ENCODE assay signal across 10 mouse cellular contexts in the genomic region with DNA sequence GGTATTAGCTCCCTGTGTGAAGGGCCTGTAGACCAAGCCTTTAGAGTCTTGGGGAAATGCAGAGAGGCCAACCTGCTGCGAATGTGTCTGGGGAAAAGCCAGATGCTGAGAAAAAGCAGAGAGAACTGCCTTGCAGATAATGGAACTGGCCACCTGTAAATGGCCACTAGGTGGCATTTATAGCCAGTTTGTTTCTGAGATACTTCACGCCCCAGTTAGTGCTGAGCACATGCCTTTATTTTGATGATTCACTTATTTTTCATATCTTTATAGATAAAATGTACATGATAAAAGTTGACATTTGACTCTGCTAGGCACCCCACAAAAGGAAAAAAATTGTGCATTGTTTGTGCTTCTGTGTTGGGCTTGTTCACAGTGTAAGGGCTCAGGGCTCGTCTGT. TPM values are rescaled to one million over a fixed set of nuclear protein-coding genes. Genes with fewer than 3 reads are reported as not detected.
DNase-seq lines count a peak whose midpoint lies in the region; ATAC-seq and TF ChIP-seq lines count a peak whose summit lies in the region.
"Had no signal": no experiment of that assay in that cellular context is flagged by ENCODE, and none has a peak within 500 bp of the region (broad histone marks: within the 10 kb centered on the region; RNA-seq: fewer than 3 reads in every experiment).

No protein-coding gene starts in this region.

- no peak for ATAC-seq in hindbrain, embryonic 14.5 days (ENCODE audit: low FRiP score)
- no peak for ATAC-seq in hindbrain, embryonic 12.5 days (ENCODE audit: low FRiP score)
- ATAC-seq in stomach, postnatal 0 days (ENCODE audit: low FRiP score, low TSS enrichment) = no peak

- no peak overlapping the region for H3K4me2 ChIP-seq in hindbrain, embryonic 14.5 days (replicated peaks)
- H3K4me2 ChIP-seq in hindbrain, embryonic 12.5 days (replicated peaks) = no peak overlapping the region
- H3K4me2 ChIP-seq in stomach, postnatal 0 days (replicated peaks; ENCODE audit: low read depth) = no peak overlapping the region
- H3K4me2 ChIP-seq: midbrain, embryonic 12.5 days had no signal

- peak; percentile 50 for DNase-seq in hindbrain, embryonic 14.5 days (ENCODE audit: low spot score)
- DNase-seq in spleen, adult 2 months (ENCODE audit: low read depth in 1 of 2, low spot score in 2 of 2) = no peak
- no peak for DNase-seq in spleen, adult 12 weeks (ENCODE audit: low spot score)
- peak; percentile 19 for DNase-seq in embryonic facial prominence, embryonic 10.5 days (ENCODE audit: low spot score)
- peak; percentile 23 for DNase-seq in stomach, postnatal 0 days (ENCODE audit: low spot score)
- no peak for DNase-seq in adrenal gland, postnatal 25 days
- no peak for DNase-seq in spleen, postnatal 14 days (ENCODE audit: low spot score in 2 of 2)

- no peak overlapping the region for H3K27ac ChIP-seq in hindbrain, embryonic 14.5 days
- H3K27ac ChIP-seq in hindbrain, embryonic 12.5 days = no peak overlapping the region
- no peak overlapping the region for H3K27ac ChIP-seq in spleen, adult 2 months (ENCODE audit: insufficient read depth, low read length)
- no peak overlapping the region for H3K27ac ChIP-seq in embryonic facial prominence, embryonic 10.5 days (replicated peaks)
- H3K27ac ChIP-seq in stomach, postnatal 0 days (replicated peaks) = no peak overlapping the region
- H3K27ac ChIP-seq: midbrain, embryonic 12.5 days had no signal

- peak; percentile 6; the same call in 1 of the 2 replicates for TF ChIP-seq CTCF in spleen, adult 2 months (IDR thresholded peaks at IDR 0.05; ENCODE audit: extremely low read depth, insufficient read depth, insufficient read length, insufficient replicate concordance)
- TF ChIP-seq CTCF in stomach, postnatal 0 days (IDR thresholded peaks at IDR 0.05; ENCODE audit: low read depth) = peak; percentile 79

- H3K4me1 ChIP-seq in hindbrain, embryonic 14.5 days (replicated peaks; ENCODE audit: control insufficient read depth, insufficient read depth, low read length) = no peaks in the 10 kb centered on the region
- H3K4me1 ChIP-seq in hindbrain, embryonic 12.5 days = no peaks in the 10 kb centered on the region
- H3K4me1 ChIP-seq in spleen, adult 2 months (ENCODE audit: control insufficient read depth, insufficient read depth, insufficient read length) = no peaks in the 10 kb centered on the region
- H3K4me1 ChIP-seq in embryonic facial prominence, embryonic 10.5 days = no peaks in the 10 kb centered on the region
- no peaks in the 10 kb centered on the region for H3K4me1 ChIP-seq in stomach, postnatal 0 days (replicated peaks; ENCODE audit: control insufficient read depth, insufficient read depth)
- H3K4me1 ChIP-seq: midbrain, embryonic 12.5 days had no signal

- WGBS in hindbrain, embryonic 14.5 days = 66% methylated on average over 3 of the region's 3 CpGs
- WGBS in hindbrain, embryonic 12.5 days = 70% methylated on average over 3 of the region's 3 CpGs
- 63% methylated on average over 3 of the region's 3 CpGs for whole genome bisulfite sequencing in spleen, adult 2 months
- 69% methylated on average over 3 of the region's 3 CpGs for WGBS in embryonic facial prominence, embryonic 10.5 days
- 55% methylated on average over 3 of the region's 3 CpGs for WGBS in stomach, postnatal 0 days

- H3K36me3 ChIP-seq in hindbrain, embryonic 14.5 days (replicated peaks; ENCODE audit: control insufficient read depth, insufficient read depth) = peaks cover 96% of the 10 kb centered on the region
- peaks cover 76% of the 10 kb centered on the region for H3K36me3 ChIP-seq in hindbrain, embryonic 12.5 days
- H3K36me3 ChIP-seq in spleen, adult 2 months (ENCODE audit: control insufficient read depth, insufficient read depth, low read length) = no peaks in the 10 kb centered on the region
- peaks cover 88% of the 10 kb centered on the region for H3K36me3 ChIP-seq in embryonic facial prominence, embryonic 10.5 days (replicated peaks)
- H3K36me3 ChIP-seq in stomach, postnatal 0 days (ENCODE audit: control insufficient read depth, insufficient read depth, low read length) = peaks cover 10% of the 10 kb centered on the region; the same call in 1 of the 2 replicates

- H3K9ac ChIP-seq in hindbrain, embryonic 14.5 days = no peak overlapping the region
- no peak overlapping the region for H3K9ac ChIP-seq in hindbrain, embryonic 12.5 days
- no peak overlapping the region for H3K9ac ChIP-seq in stomach, postnatal 0 days (ENCODE audit: low read length)
- H3K9ac ChIP-seq: midbrain, embryonic 12.5 days had no signal

- H3K9me3 ChIP-seq in hindbrain, embryonic 14.5 days (ENCODE audit: control insufficient read depth, low read length) = no peaks in the 10 kb centered on the region
- H3K9me3 ChIP-seq in hindbrain, embryonic 12.5 days (replicated peaks) = no peaks in the 10 kb centered on the region
- H3K9me3 ChIP-seq in embryonic facial prominence, embryonic 10.5 days = no peaks in the 10 kb centered on the region
- H3K9me3 ChIP-seq in stomach, postnatal 0 days (ENCODE audit: control insufficient read depth, low read length) = no peaks in the 10 kb centered on the region
- H3K9me3 ChIP-seq: midbrain, embryonic 12.5 days had no signal

- no peak overlapping the region for H3K4me3 ChIP-seq in hindbrain, embryonic 14.5 days (replicated peaks; ENCODE audit: low read length)
- no peak overlapping the region for H3K4me3 ChIP-seq in hindbrain, embryonic 12.5 days
- H3K4me3 ChIP-seq in spleen, adult 2 months (ENCODE audit: extremely low read depth, insufficient read depth, insufficient read length) = no peak overlapping the region
- H3K4me3 ChIP-seq in embryonic facial prominence, embryonic 10.5 days = no peak overlapping the region
- no peak overlapping the region for H3K4me3 ChIP-seq in stomach, postnatal 0 days (ENCODE audit: low read depth, low read length)
- H3K4me3 ChIP-seq: midbrain, embryonic 12.5 days had no signal

- no peaks in the 10 kb centered on the region for H3K27me3 ChIP-seq in hindbrain, embryonic 14.5 days (ENCODE audit: control insufficient read depth, insufficient read depth, low read length)
- no peaks in the 10 kb centered on the region for H3K27me3 ChIP-seq in hindbrain, embryonic 12.5 days
- no peaks in the 10 kb centered on the region for H3K27me3 ChIP-seq in spleen, adult 2 months (ENCODE audit: control insufficient read depth, insufficient read depth, low read length)
- no peaks in the 10 kb centered on the region for H3K27me3 ChIP-seq in embryonic facial prominence, embryonic 10.5 days (replicated peaks; ENCODE audit: low read depth, poor library complexity, severe bottlenecking)
- no peaks in the 10 kb centered on the region for H3K27me3 ChIP-seq in stomach, postnatal 0 days (ENCODE audit: control insufficient read depth, insufficient read depth, low read length)
- H3K27me3 ChIP-seq: midbrain, embryonic 12.5 days had no signal

- TF ChIP-seq EP300 in stomach, postnatal 0 days (optimal IDR thresholded peaks at IDR 0.05) = no peak

- no peak for TF ChIP-seq POLR2A in spleen, adult 2 months (IDR thresholded peaks at IDR 0.05; ENCODE audit: low read depth, low read length)

RNA-seq across cellular contexts. Expression of gene Kif3a, which starts 17.7 kb away (rescaled TPM):
- 278 and 302 TPM in 2 replicates for polyA plus RNA-seq in hindbrain, embryonic 14.5 days (2014; fragmentation: Nextera tagmentation; extraction: Ambion mirVana)
- polyA plus RNA-seq in hindbrain, embryonic 12.5 days (2016; fragmentation: Nextera tagmentation; extraction: Ambion mirVana) = 155 and 160 TPM in 2 replicates
- polyA plus RNA-seq in spleen, adult 2 months (2012; rRNA removed) = 1.2 and 1.3 TPM in 2 replicates
- polyA plus RNA-seq in embryonic facial prominence, embryonic 10.5 days (2016; fragmentation: Nextera tagmentation; extraction: Ambion mirVana) = 68.0 and 77.6 TPM in 2 replicates
- polyA plus RNA-seq in stomach, postnatal 0 days (2015; fragmentation: Nextera tagmentation; extraction: Ambion mirVana) = 22.1 and 25.3 TPM in 2 replicates
- 27.0 and 31.9 TPM in 2 replicates for total RNA-seq in adrenal gland, postnatal 25 days (2021)

RNA-seq across cellular contexts. Expression of gene Il4, which starts 33.6 kb away (rescaled TPM):
- 8.3 and 8.5 TPM in 2 replicates for polyA plus RNA-seq in hindbrain, embryonic 14.5 days (2014; fragmentation: Nextera tagmentation; extraction: Ambion mirVana)
- polyA plus RNA-seq in hindbrain, embryonic 12.5 days (2016; fragmentation: Nextera tagmentation; extraction: Ambion mirVana) = 1.8 and 2.3 TPM in 2 replicates
- 0.68 TPM in 1 of 2 replicates, not detected in the other for polyA plus RNA-seq in spleen, adult 2 months (2012; rRNA removed)
- 0.61 and 0.72 TPM in 2 replicates for polyA plus RNA-seq in embryonic facial prominence, embryonic 10.5 days (2016; fragmentation: Nextera tagmentation; extraction: Ambion mirVana)
- polyA plus RNA-seq in stomach, postnatal 0 days (2015; fragmentation: Nextera tagmentation; extraction: Ambion mirVana) = 0.27 and 0.45 TPM in 2 replicates
- not detected in 2 replicates for total RNA-seq in adrenal gland, postnatal 25 days (2021)

RNA-seq across cellular contexts. Expression of gene Il13, which starts 49.7 kb away (rescaled TPM):
- not detected in 2 replicates for polyA plus RNA-seq in hindbrain, embryonic 14.5 days (2014; fragmentation: Nextera tagmentation; extraction: Ambion mirVana)
- not detected in 2 replicates for polyA plus RNA-seq in hindbrain, embryonic 12.5 days (2016; fragmentation: Nextera tagmentation; extraction: Ambion mirVana)
- polyA plus RNA-seq in spleen, adult 2 months (2012; rRNA removed) = not detected in 2 replicates
- polyA plus RNA-seq in embryonic facial prominence, embryonic 10.5 days (2016; fragmentation: Nextera tagmentation; extraction: Ambion mirVana) = not detected in 2 replicates
- not detected in 2 replicates for polyA plus RNA-seq in stomach, postnatal 0 days (2015; fragmentation: Nextera tagmentation; extraction: Ambion mirVana)
- total RNA-seq in adrenal gland, postnatal 25 days (2021) = not detected in 2 replicates
- polyA plus RNA-seq: heart, embryonic 14.5 days; midbrain, embryonic 12.5 days had no signal

Comparison
In these comparisons a context has a peak if more than half of its experiments do, and no peak if none do; other contexts are left out.
1. DNase-seq: peak in hindbrain, embryonic 14.5 days (single experiment), embryonic facial prominence, embryonic 10.5 days (single experiment) and stomach, postnatal 0 days (single experiment); none in spleen, adult 2 months (0 of 2), spleen, adult 12 weeks (single experiment), adrenal gland, postnatal 25 days (single experiment) and spleen, postnatal 14 days (0 of 2).